Mouse (Mus musculus): ENCODE data around the gene Timp3.

Timp3 gene

GRCm38 (mm10) chr10:86386232-86386631 is 86.1 kb downstream of the Timp3 start:
- DNase-seq (ENCODE audit: low spot score in 2 of 2), result no peak

DNA sequence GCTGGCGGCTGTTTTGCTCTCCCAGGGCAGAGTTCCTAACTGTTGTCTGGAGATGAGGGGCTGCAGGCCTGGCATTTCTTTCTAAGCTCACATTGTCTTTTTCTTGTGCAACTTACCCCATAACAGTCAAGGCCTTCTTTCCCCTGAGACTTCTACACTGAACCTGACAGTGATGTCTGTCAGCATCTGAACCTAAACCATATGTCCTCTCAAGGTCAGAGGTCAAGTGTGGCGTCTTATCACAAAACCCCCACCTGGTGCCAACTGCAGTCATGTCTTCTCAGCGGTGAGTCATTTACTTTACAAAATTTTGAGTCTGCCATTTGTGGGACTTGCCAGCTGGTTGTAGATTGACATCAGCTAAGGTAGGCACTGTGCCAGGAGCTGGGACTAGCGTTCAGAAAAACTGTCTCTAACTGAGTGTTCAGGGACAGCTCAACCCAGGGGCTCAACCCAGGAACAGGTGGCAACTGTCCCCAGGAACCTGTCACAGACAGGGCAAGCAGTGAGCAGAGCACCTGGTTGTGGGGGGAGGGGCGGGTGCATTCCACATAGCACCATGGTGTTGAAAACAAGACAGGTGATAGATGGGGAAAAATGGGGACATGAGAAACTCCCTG is 87.8 kb downstream of the Timp3 start:
- no peak for DNase-seq (ENCODE audit: low spot score in 2 of 2)

DNA sequence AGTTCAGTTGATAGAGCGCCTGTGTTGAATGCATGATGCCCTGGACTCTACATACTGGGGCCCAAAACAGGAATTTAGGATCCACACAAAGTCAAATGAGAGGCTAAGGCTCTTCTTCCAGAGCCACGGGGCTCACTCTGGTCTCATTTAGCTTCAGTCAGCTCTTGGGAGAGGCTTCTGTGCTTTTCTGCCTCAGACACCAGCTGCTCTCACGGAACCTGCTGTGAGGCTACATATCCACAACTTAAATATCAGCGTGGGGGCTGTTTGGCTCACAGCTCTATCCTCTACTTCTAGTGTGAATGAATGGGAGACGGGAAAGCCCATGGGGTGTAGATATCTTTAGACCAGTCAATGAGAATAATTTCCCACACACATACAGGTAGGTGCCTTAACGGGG is 88.6 kb downstream of the Timp3 start:
- DNase-seq (ENCODE audit: low spot score in 2 of 2), result peak; percentile 31 to 37

DNA sequence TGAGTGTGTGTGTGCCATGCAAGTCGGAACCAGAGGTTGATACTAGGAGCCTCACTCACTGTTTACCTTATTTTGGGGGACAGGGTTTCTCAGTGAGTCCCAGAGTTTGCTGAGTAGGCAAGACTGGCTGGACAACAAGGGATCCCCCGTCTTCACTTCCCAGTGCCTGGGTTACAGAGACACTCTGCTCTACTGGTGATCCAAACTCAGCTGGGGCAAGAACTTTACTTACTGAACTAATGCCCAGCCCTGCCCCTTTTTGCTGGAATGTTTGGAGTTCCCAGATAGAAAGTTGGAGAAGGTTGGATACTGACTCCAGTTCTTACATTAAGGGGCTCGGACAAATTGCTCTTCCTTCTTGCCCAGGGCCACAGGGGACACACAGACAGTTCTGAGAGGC is 89.2 kb downstream of the Timp3 start:
- DNase-seq (ENCODE audit: low spot score in 2 of 2), result no peak

DNA sequence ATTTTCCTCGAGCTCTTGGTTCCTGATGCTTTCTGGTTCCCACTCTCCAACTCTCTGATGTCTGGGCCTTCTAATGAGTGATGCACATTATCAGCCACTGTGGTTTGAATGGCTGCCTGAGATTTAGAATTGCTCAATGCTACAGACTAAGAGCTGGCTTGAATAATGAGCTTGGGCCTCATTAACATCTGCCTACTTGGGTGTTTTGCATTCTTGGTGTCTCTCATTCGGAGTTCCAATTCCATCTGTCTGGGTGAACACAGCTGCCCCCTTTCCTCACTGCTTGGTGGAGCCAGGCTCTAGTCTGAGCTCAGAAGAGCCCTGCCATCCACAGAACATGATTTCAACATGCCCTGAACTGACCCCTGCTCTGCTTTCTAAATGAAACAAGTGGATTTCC is 89.7 kb downstream of the Timp3 start:
- no peak for DNase-seq (ENCODE audit: low spot score in 2 of 2)

- DNase-seq (ENCODE audit: low spot score in 2 of 2), result no peak
Observed at GRCm38 (mm10) chr10:86392399-86392798, 92.2 kb downstream of the Timp3 start.

- no peak for DNase-seq (ENCODE audit: low spot score in 2 of 2)
Observed at GRCm38 (mm10) chr10:86397577-86398346, 97.6 kb downstream of the Timp3 start.

DNA sequence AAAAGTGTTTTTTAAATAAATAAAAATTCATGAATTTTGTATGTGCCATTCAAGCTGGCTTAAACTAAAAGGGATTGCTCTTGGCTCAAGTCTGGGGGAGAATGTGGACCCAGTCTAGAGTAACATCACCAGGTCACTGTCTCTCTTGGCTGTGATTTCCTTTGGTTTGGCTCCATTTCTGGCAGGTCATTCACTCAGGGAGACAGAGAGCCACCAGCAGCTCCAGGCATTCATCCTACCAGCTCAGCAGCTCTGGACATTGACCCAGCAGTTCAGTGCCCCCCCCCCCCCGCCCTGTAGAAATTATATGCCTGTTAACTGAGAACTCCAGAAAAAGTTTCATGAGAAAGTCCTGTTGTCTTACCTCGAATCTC is 98.2 kb downstream of the Timp3 start:
- no peak for DNase-seq (ENCODE audit: low spot score in 2 of 2)
